Comparison of ENCODE assay signal across 8 mouse cellular contexts in the genomic region with DNA sequence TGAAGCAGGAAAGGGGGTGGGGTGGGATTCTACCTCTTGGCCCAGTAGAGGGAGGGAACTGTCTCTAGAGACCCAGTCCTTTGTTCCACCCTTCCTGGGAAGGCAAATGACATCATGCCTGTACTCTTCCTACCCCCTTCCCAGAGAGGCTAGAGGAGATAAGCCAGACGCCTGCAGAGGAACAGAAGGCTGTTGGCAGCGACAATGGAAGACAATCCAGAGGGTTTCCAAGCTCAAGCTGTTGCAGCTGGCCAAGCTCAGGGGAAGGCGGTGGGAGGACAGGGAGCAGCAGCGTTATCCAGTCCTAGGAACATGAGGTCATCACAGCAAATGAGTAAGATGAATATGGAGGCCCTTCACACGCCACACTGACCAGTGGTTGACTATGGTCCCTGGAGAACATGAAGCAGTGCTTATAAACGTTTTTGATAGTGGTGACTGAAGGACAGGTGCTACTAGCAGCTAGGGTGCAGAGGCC.
A peak's percentile ranks its signal among the peaks of the same experiment; 100 is the strongest.
DNase-seq lines count a peak whose midpoint lies in the region; ATAC-seq and TF ChIP-seq lines count a peak whose summit lies in the region.

No protein-coding gene starts in this region.

- no peak for DNase-seq in spleen, adult 2 months (ENCODE audit: low read depth in 1 of 2, low spot score in 2 of 2)
- DNase-seq in spleen, adult 18-20 months, result no peak
- DNase-seq in heart, embryonic 10.5 days (ENCODE audit: low spot score), result peak; percentile 95
- peak; percentile 47 for DNase-seq in liver, embryonic 11.5 days (ENCODE audit: low spot score)
- no peak for DNase-seq in B cell, adult 2 months

- peak overlapping the region; percentile 44 for H3K27ac ChIP-seq in spleen, adult 2 months (ENCODE audit: insufficient read depth, low read length)
- H3K27ac ChIP-seq in embryonic facial prominence, embryonic 12.5 days, result 0 out of 2 replicates have a peak overlapping the region, but pooled peaks have one; percentile 25
- H3K27ac ChIP-seq in heart, embryonic 10.5 days, result peak overlapping the region; percentile 86
- H3K27ac ChIP-seq in kidney, embryonic 14.5 days (ENCODE audit: low read depth, low read length), result peak overlapping the region; percentile 65
- peak overlapping the region; percentile 41; the same call in 1 of the 2 replicates for H3K27ac ChIP-seq in liver, embryonic 11.5 days (ENCODE audit: low read depth, low read length)
- H3K27ac ChIP-seq in neural tube, embryonic 13.5 days (replicated peaks), result peak overlapping the region; percentile 64

- peak; percentile 61; the same call in 1 of the 2 replicates for ATAC-seq in embryonic facial prominence, embryonic 12.5 days (ENCODE audit: insufficient number of reproducible peaks, insufficient read depth, low FRiP score, low TSS enrichment)
- peak; percentile 82 for ATAC-seq in kidney, embryonic 14.5 days (ENCODE audit: low FRiP score, low TSS enrichment)
- ATAC-seq in liver, embryonic 11.5 days (replicated peaks; ENCODE audit: low FRiP score), result peak; percentile 66
- ATAC-seq in neural tube, embryonic 13.5 days (ENCODE audit: low read depth), result peak; percentile 65

- no peak for TF ChIP-seq POLR2A in spleen, adult 2 months (IDR thresholded peaks at IDR 0.05; ENCODE audit: low read depth, low read length)

- no peak overlapping the region for H3K4me2 ChIP-seq in embryonic facial prominence, embryonic 12.5 days (replicated peaks)
- H3K4me2 ChIP-seq in kidney, embryonic 14.5 days (replicated peaks; ENCODE audit: low read depth, low read length), result no peak overlapping the region
- no peak overlapping the region for H3K4me2 ChIP-seq in liver, embryonic 11.5 days
- H3K4me2 ChIP-seq in neural tube, embryonic 13.5 days, result no peak overlapping the region

- H3K27me3 ChIP-seq in spleen, adult 2 months (ENCODE audit: control insufficient read depth, insufficient read depth, low read length), result no peaks in the 10 kb centered on the region
- H3K27me3 ChIP-seq in embryonic facial prominence, embryonic 12.5 days, result no peaks in the 10 kb centered on the region
- H3K27me3 ChIP-seq in heart, embryonic 10.5 days (ENCODE audit: insufficient read depth, poor library complexity, severe bottlenecking), result no peaks in the 10 kb centered on the region
- H3K27me3 ChIP-seq in kidney, embryonic 14.5 days (ENCODE audit: control insufficient read depth, insufficient read depth, low read length), result no peaks in the 10 kb centered on the region
- no peaks in the 10 kb centered on the region for H3K27me3 ChIP-seq in liver, embryonic 11.5 days (replicated peaks; ENCODE audit: control insufficient read depth, insufficient read depth, low read length)
- no peaks in the 10 kb centered on the region for H3K27me3 ChIP-seq in neural tube, embryonic 13.5 days

- H3K9ac ChIP-seq in embryonic facial prominence, embryonic 12.5 days, result no peak overlapping the region
- no peak overlapping the region for H3K9ac ChIP-seq in kidney, embryonic 14.5 days (ENCODE audit: low read depth, low read length)
- H3K9ac ChIP-seq in liver, embryonic 11.5 days (ENCODE audit: low read depth, low read length), result no peak overlapping the region
- no peak overlapping the region for H3K9ac ChIP-seq in neural tube, embryonic 13.5 days

- peaks cover 5% of the 10 kb centered on the region; the same call in 1 of the 2 replicates for H3K36me3 ChIP-seq in spleen, adult 2 months (ENCODE audit: control insufficient read depth, insufficient read depth, low read length)
- peaks cover 3% of the 10 kb centered on the region; the same call in 1 of the 2 replicates for H3K36me3 ChIP-seq in embryonic facial prominence, embryonic 12.5 days
- peaks cover 14% of the 10 kb centered on the region for H3K36me3 ChIP-seq in heart, embryonic 10.5 days
- H3K36me3 ChIP-seq in kidney, embryonic 14.5 days (ENCODE audit: control insufficient read depth, insufficient read depth, low read length), result peaks cover 5% of the 10 kb centered on the region; the same call in 1 of the 2 replicates
- peaks cover 2% of the 10 kb centered on the region; the same call in 1 of the 2 replicates for H3K36me3 ChIP-seq in liver, embryonic 11.5 days (ENCODE audit: control insufficient read depth, insufficient read depth, low read length)
- H3K36me3 ChIP-seq in neural tube, embryonic 13.5 days, result peaks cover 19% of the 10 kb centered on the region

- no peak for TF ChIP-seq CTCF in spleen, adult 2 months (IDR thresholded peaks at IDR 0.05; ENCODE audit: extremely low read depth, insufficient read depth, insufficient read length, insufficient replicate concordance)

- H3K4me3 ChIP-seq in spleen, adult 2 months (ENCODE audit: extremely low read depth, insufficient read depth, insufficient read length), result no peak overlapping the region
- H3K4me3 ChIP-seq in embryonic facial prominence, embryonic 12.5 days, result no peak overlapping the region
- peak overlapping the region; percentile 27; the same call in 1 of the 2 replicates for H3K4me3 ChIP-seq in heart, embryonic 10.5 days
- H3K4me3 ChIP-seq in kidney, embryonic 14.5 days (ENCODE audit: low read length), result no peak overlapping the region
- no peak overlapping the region for H3K4me3 ChIP-seq in liver, embryonic 11.5 days (ENCODE audit: low read depth, low read length)
- H3K4me3 ChIP-seq in neural tube, embryonic 13.5 days, result no peak overlapping the region

- no peaks in the 10 kb centered on the region for H3K9me3 ChIP-seq in embryonic facial prominence, embryonic 12.5 days
- H3K9me3 ChIP-seq in heart, embryonic 10.5 days, result no peaks in the 10 kb centered on the region
- H3K9me3 ChIP-seq in kidney, embryonic 14.5 days (ENCODE audit: control insufficient read depth, low read length), result no peaks in the 10 kb centered on the region
- H3K9me3 ChIP-seq in liver, embryonic 11.5 days (ENCODE audit: control insufficient read depth, low read length), result no peaks in the 10 kb centered on the region
- no peaks in the 10 kb centered on the region for H3K9me3 ChIP-seq in neural tube, embryonic 13.5 days

- 63% methylated on average over 6 of the region's 6 CpGs for WGBS in spleen, adult 2 months
- WGBS in embryonic facial prominence, embryonic 12.5 days, result 47% methylated on average over 6 of the region's 6 CpGs
- 6% methylated on average over 6 of the region's 6 CpGs for WGBS in heart, embryonic 10.5 days
- 48% methylated on average over 6 of the region's 6 CpGs for WGBS in kidney, embryonic 14.5 days
- 33% methylated on average over 6 of the region's 6 CpGs for WGBS in liver, embryonic 11.5 days
- 43% methylated on average over 6 of the region's 6 CpGs for WGBS in neural tube, embryonic 13.5 days

- H3K4me1 ChIP-seq in spleen, adult 2 months (ENCODE audit: control insufficient read depth, insufficient read depth, insufficient read length), result peaks cover 14% of the 10 kb centered on the region
- H3K4me1 ChIP-seq in embryonic facial prominence, embryonic 12.5 days, result peaks cover 4% of the 10 kb centered on the region; the same call in 1 of the 2 replicates
- H3K4me1 ChIP-seq in heart, embryonic 10.5 days, result peaks cover 80% of the 10 kb centered on the region
- H3K4me1 ChIP-seq in kidney, embryonic 14.5 days (ENCODE audit: control insufficient read depth, insufficient read depth, low read length), result peaks cover 41% of the 10 kb centered on the region
- peaks cover 54% of the 10 kb centered on the region for H3K4me1 ChIP-seq in liver, embryonic 11.5 days (replicated peaks; ENCODE audit: control insufficient read depth, insufficient read depth, low read length)
- peaks cover 43% of the 10 kb centered on the region for H3K4me1 ChIP-seq in neural tube, embryonic 13.5 days (replicated peaks)

Comparison
In these comparisons a context has a peak if more than half of its experiments do, and no peak if none do; other contexts are left out.
1. DNase-seq: peak in heart, embryonic 10.5 days (single experiment) and liver, embryonic 11.5 days (single experiment); none in spleen, adult 2 months (0 of 2), spleen, adult 18-20 months (0 of 2) and B cell, adult 2 months (0 of 2).
2. H3K27ac ChIP-seq: peak in every context shown above with its lines; median percentile 86 in heart, embryonic 10.5 days; 65 in kidney, embryonic 14.5 days; 64 in neural tube, embryonic 13.5 days; 44 in spleen, adult 2 months; 41 in liver, embryonic 11.5 days; 25 in embryonic facial prominence, embryonic 12.5 days.
3. Peak in every context shown above with its lines, with median percentiles within 50 percentile points of each other: ATAC-seq.